Mouse (Mus musculus) kidney, adult 2 months (tissue): ENCODE results near the gene Wdr20.

ENCODE experiments used
- CTCF ChIP-seq: fragments of 200-500 bp; conservative IDR thresholded peaks from 2 replicates; pipeline ENCODE4 v1.5.1; 2011; ENCODE audit warnings: low read depth, mild to moderate bottlenecking, control low read depth, low read length, moderate library complexity, mixed read lengths; ENCODE audit not compliant: insufficient read depth, insufficient read length
- POLR2A ChIP-seq: fragments of 200-500 bp; IDR thresholded peaks from one replicate; pipeline ENCODE4 v1.6.1; 2011; ENCODE audit warnings: low read depth, low read length, control low read depth

DNA sequence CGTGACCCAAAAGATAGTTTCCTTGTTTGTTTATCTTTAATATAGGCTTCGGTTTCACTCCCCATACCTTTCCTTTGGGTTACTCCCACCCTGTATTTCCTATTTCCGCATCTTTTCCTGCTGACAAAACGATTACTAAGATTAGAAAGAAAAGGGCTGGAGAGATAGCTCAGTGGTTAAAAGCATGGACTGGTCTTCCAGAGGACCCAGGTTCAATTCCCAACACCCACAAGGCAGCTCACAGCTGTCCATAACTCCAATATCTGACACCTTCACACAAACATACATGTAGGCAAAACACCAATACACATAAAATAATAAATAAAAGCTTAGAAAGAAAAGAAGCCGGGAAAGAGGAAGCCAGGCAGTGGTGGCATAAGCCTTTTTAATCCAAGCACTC lies 40.3 kb upstream of the Wdr20 start:
- TF ChIP-seq POLR2A = no peak
- TF ChIP-seq CTCF = no peak
